Mouse (Mus musculus) liver, embryonic 14.5 days (tissue): ENCODE data around the gene Tnxb. TPM values are rescaled to one million over a fixed set of nuclear protein-coding genes. Genes with fewer than 3 reads are reported as not detected.

ENCODE experiments used
- ATAC-seq: fragments of 200-750 bp; cut with Nextera tagmentation; 2 replicates; pipeline ENCODE4 v1.8.0; 2017; ENCODE audit warnings: moderate number of reproducible peaks, mild to moderate bottlenecking, moderate library complexity; ENCODE audit not compliant: insufficient read depth
- DNase-seq, 3 experiments: peaks; one replicate each; pipeline ENCODE4 v3.0.0-alpha.2; 2012 to 2013; ENCODE audit warnings: low read depth in 3 of 3, low spot score in 3 of 3
- H3K27ac ChIP-seq: fragments of 300-500 bp; sonication (generic); 2 replicates; pipeline ENCODE4 v1.5.1; 2014; ENCODE audit warnings: moderate library complexity, mild to moderate bottlenecking, control low read depth, inconsistent platforms
- H3K27me3 ChIP-seq: fragments of 300-500 bp; sonication (generic); 2 replicates; pipeline ENCODE4 v1.6.1; 2014; ENCODE audit warnings: mild to moderate bottlenecking, low read length, moderate library complexity; ENCODE audit not compliant: control insufficient read depth, insufficient read depth
- H3K36me3 ChIP-seq: fragments of 300-500 bp; sonication (generic); replicated peaks from 2 replicates; pipeline ENCODE4 v1.6.1; 2014; ENCODE audit warnings: low read depth; ENCODE audit not compliant: control insufficient read depth, insufficient read depth
- H3K4me1 ChIP-seq, 2 experiments: fragments of 200-500 bp in 1 of 2; fragments of 300-500 bp in 1 of 2; sonication (generic) in 1 of 2; replicated peaks; 2 replicates each; pipeline ENCODE4 v1.6.1; 2012 to 2014; ENCODE audit warnings: antibody characterized with exemption in 1 of 2, inconsistent platforms in 1 of 2, low read length in 1 of 2; ENCODE audit not compliant: control insufficient read depth in 2 of 2, insufficient read depth in 2 of 2
- H3K4me2 ChIP-seq: fragments of 300-500 bp; sonication (generic); 2 replicates; pipeline ENCODE4 v1.6.1; 2014; ENCODE audit warnings: low read depth, mild to moderate bottlenecking, control low read depth, moderate library complexity
- H3K4me3 ChIP-seq, 2 experiments: fragments of 200-500 bp in 1 of 2; fragments of 300-500 bp in 1 of 2; sonication (generic) in 1 of 2; 2 replicates each; pipeline ENCODE4 v1.5.1; 2012 to 2014; ENCODE audit warnings: low read depth in 2 of 2, low read length in 2 of 2, mild to moderate bottlenecking in 2 of 2, control low read depth in 1 of 2, inconsistent platforms in 1 of 2, moderate library complexity in 1 of 2; ENCODE audit not compliant: insufficient read depth in 1 of 2
- H3K9ac ChIP-seq: fragments of 300-500 bp; sonication (generic); replicated peaks from 2 replicates; pipeline ENCODE4 v1.6.1; 2014; ENCODE audit warnings: mild to moderate bottlenecking, control low read depth, moderate library complexity
- H3K9me3 ChIP-seq: fragments of 300-500 bp; sonication (generic); 2 replicates; pipeline ENCODE4 v1.6.1; 2016; ENCODE audit warnings: low read length, mixed read lengths; ENCODE audit not compliant: control insufficient read depth
- CTCF ChIP-seq: IDR thresholded peaks from 2 replicates; pipeline ENCODE4 v1.5.1; 2016; ENCODE audit warnings: antibody characterized with exemption, low read depth, control low read depth
- EP300 ChIP-seq: IDR thresholded peaks from 2 replicates; pipeline ENCODE4 v1.6.1; 2016; ENCODE audit warnings: antibody characterized with exemption, low read depth
- WGBS: fragments of 180-500 bp; shearing (Covaris S2); extraction: QIAGEN DNeasy Blood & Tissue Kit; methylation state at CpG from one replicate; pipeline ENCODE4 v1.1.7; 2014; ENCODE audit not compliant: insufficient replicate concordance; 5-methylcytosine and 5-hydroxymethylcytosine counted together
- polyA plus RNA-seq, 2 experiments: library from polyadenylated mRNA; depleted of rRNA in 1 of 2; stranded (reverse) in 1 of 2; unstranded in 1 of 2; fragments of >200 nt; fragmentation: Nextera tagmentation in 1 of 2; extraction: Ambion mirVana in 1 of 2; gene quantifications; 2 replicates each; pipeline versions ENCODE4 v1.2.1 to v1.2.3; 2012 to 2014

Tnxb gene
- polyA plus RNA-seq, 2 experiments, result 0.13 to 0.17 TPM

GRCm38 (mm10) chr17:34672246-34672792, 2.0 kb downstream of the Tnxb start:
- no peak for ATAC-seq
- TF ChIP-seq CTCF (no peak), EP300 (no peak)
- peaks cover 39% of the 10 kb centered on the region for H3K27me3 ChIP-seq

DNA sequence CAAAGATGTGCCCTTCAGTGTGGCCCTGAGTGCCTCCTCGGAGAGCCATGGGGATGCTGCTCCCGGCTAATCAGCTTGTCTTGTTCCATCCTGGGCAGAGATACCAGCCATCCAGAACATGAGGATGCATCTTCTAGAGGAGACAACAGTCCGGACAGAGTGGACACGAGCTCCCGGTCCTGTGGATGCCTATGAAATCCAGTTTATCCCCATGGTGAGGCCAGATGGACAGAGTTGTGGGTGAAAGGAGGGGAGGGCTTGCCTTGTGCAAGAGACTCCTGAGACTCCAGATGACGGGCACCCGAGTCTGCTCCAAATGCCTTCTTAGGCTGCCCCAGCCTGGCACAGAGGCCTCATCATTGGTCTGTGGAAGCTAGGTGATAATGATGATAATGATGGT, 2.8 kb downstream of the Tnxb start:
- no peak for DNase-seq
- Histone ChIP-seq H3K27ac (no peak overlapping the region), H3K27me3 (peaks cover 39% of the 10 kb centered on the region), H3K9ac (no peak overlapping the region), H3K36me3 (no peaks in the 10 kb centered on the region), H3K9me3 (no peaks in the 10 kb centered on the region), H3K4me3 (no peak overlapping the region), H3K4me1 (no peaks in the 10 kb centered on the region), H3K4me2 (no peak overlapping the region)
- 62% methylated on average over 7 of the region's 7 CpGs for WGBS
- no peak for TF ChIP-seq CTCF
- no peak for ATAC-seq

More at GRCm38 (mm10) chr17:34672246-34672792, 2.0 kb downstream of the Tnxb start:
- no peak overlapping the region for H3K4me2 ChIP-seq
- H3K4me1 ChIP-seq, result no peaks in the 10 kb centered on the region
- no peaks in the 10 kb centered on the region for H3K9me3 ChIP-seq
- WGBS, result 32% methylated on average over 49 of the region's 49 CpGs
- no peak overlapping the region for H3K4me3 ChIP-seq
- DNase-seq, result no peak
- no peaks in the 10 kb centered on the region for H3K36me3 ChIP-seq
- H3K9ac ChIP-seq, result no peak overlapping the region
- no peak overlapping the region for H3K27ac ChIP-seq

DNA sequence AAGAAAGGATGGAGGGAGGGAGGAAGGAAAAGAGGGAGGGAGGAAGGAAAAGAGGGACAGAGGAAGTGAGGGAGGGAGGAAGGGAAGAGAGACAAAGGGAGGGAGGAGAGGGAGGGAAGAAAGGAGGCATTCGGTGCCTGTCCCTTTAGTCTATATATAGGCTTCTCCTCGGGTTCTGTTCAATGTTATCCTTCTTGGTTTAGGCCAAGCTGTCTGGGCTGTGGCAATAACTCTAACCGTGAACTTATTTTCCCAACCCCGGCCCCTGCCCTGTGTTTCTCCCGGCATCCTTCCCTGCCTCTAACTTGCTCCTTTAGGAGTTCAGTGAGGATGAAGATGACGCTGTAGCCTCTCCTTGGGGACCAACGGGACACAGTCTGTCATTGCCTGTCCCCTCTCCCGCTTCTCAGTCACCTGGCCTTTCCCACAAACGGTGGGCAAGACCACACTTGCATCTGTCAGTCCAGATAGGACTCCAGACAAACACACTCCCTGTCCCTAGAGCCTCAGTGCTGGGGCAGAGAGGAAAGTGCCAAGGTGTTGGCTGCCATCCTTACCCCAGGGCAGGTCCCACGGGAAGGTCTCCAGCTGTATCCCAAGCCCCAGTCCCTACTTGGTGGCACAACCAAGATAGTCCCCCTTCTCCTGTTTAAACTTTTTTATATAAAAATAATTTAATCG, 4.3 kb downstream of the Tnxb start:
- Histone ChIP-seq H3K4me2 (no peak overlapping the region), H3K27ac (no peak overlapping the region), H3K9ac (no peak overlapping the region), H3K4me1 (no peaks in the 10 kb centered on the region), H3K27me3 (peaks cover 39% of the 10 kb centered on the region), H3K9me3 (no peaks in the 10 kb centered on the region), H3K36me3 (no peaks in the 10 kb centered on the region), H3K4me3 (no peak overlapping the region)
- WGBS, result 45% methylated on average over 11 of the region's 11 CpGs
- DNase-seq (no peak), ATAC-seq (no peak)
- TF ChIP-seq CTCF (no peak), EP300 (no peak)

- DNase-seq (no peak), ATAC-seq (no peak)
- TF ChIP-seq EP300 (no peak), CTCF (no peak)
- Histone ChIP-seq H3K36me3 (no peaks in the 10 kb centered on the region), H3K4me3 (no peak overlapping the region), H3K4me1 (no peaks in the 10 kb centered on the region), H3K9ac (no peak overlapping the region), H3K27ac (no peak overlapping the region), H3K27me3 (peaks cover 32% of the 10 kb centered on the region), H3K9me3 (no peaks in the 10 kb centered on the region), H3K4me2 (no peak overlapping the region)
- WGBS, result 55% methylated on average over 13 of the region's 13 CpGs
Measured at GRCm38 (mm10) chr17:34675205-34676092, 5.1 kb downstream of the Tnxb start.

GRCm38 (mm10) chr17:34676093-34676460, 5.7 kb downstream of the Tnxb start:
- WGBS, result 58% methylated on average over 6 of the region's 6 CpGs
- Histone ChIP-seq H3K4me1 (no peaks in the 10 kb centered on the region), H3K9ac (no peak overlapping the region), H3K9me3 (no peaks in the 10 kb centered on the region), H3K36me3 (no peaks in the 10 kb centered on the region), H3K27ac (no peak overlapping the region), H3K4me3 (no peak overlapping the region), H3K27me3 (peaks cover 26% of the 10 kb centered on the region), H3K4me2 (no peak overlapping the region)
- ATAC-seq (no peak), DNase-seq (no peak)
- TF ChIP-seq EP300 (no peak), CTCF (no peak)
